22 mouse cellular contexts compared by ENCODE assay signal in genomic region chr19:32175013-32175412, GRCm38 (mm10).
DNase-seq lines count a peak whose midpoint lies in the region; ATAC-seq and TF ChIP-seq lines count a peak whose summit lies in the region.
"Had no signal": no experiment of that assay in that cellular context is flagged by ENCODE, and none has a peak within 500 bp of the region (broad histone marks: within the 10 kb centered on the region; RNA-seq: fewer than 3 reads in every experiment).

No protein-coding gene starts in this region.

- 0 out of 2 replicates have a peak, but pooled peaks cover 3% of the 10 kb centered on the region for H3K36me3 ChIP-seq in heart, embryonic 10.5 days
- H3K36me3 ChIP-seq in liver, embryonic 15.5 days (replicated peaks) = peaks cover 10% of the 10 kb centered on the region; the same call in 1 of the 2 replicates
- 0 out of 2 replicates have a peak, but pooled peaks cover 4% of the 10 kb centered on the region for H3K36me3 ChIP-seq in liver, postnatal 0 days (replicated peaks; ENCODE audit: insufficient read depth, low read length)
- H3K36me3 ChIP-seq: embryonic facial prominence, embryonic 10.5 days; embryonic facial prominence, embryonic 12.5 days; forebrain, embryonic 15.5 days had no signal

- intact Hi-C loops in gastrocnemius, adult 2 months (cut with DNase I) = no loop called here
- intact Hi-C loops in heart, postnatal 25 days (cut with DNase I) = no loop called here

- no peak for TF ChIP-seq CTCF in gastrocnemius, adult 2 months (IDR thresholded peaks at IDR 0.05)
- TF ChIP-seq CTCF in liver, postnatal 0 days (IDR thresholded peaks at IDR 0.05; ENCODE audit: low read depth) = no peak

- no peak for DNase-seq in gastrocnemius, adult 2 months
- DNase-seq in gastrocnemius, postnatal 4 days (ENCODE audit: low spot score in 2 of 2) = no peak
- DNase-seq in heart, embryonic 10.5 days (ENCODE audit: low spot score) = peak; percentile 63
- no peak for DNase-seq in heart, postnatal 25 days (ENCODE audit: low spot score)
- no peak for DNase-seq in liver, postnatal 0 days
- peak; percentile 25 for DNase-seq in NIH3T3 (ENCODE audit: low read depth)
- DNase-seq: adrenal gland, postnatal 14 days; B cell, adult 2 months; cerebellum, adult 11-12 months; cerebellum, adult 2 months; cerebellum, adult 9-10 months; cerebellum, postnatal 10 days; cerebellum, postnatal 25 days; forebrain, postnatal 0 days had no signal

- H3K27me3 ChIP-seq in heart, embryonic 10.5 days (ENCODE audit: insufficient read depth, poor library complexity, severe bottlenecking) = no peaks in the 10 kb centered on the region
- H3K27me3 ChIP-seq in liver, embryonic 15.5 days = no peaks in the 10 kb centered on the region
- no peaks in the 10 kb centered on the region for H3K27me3 ChIP-seq in liver, postnatal 0 days (ENCODE audit: insufficient read depth, low read length)
- H3K27me3 ChIP-seq: embryonic facial prominence, embryonic 12.5 days; forebrain, embryonic 13.5 days; forebrain, embryonic 15.5 days; Patski had no signal

- H3K9ac ChIP-seq in liver, embryonic 15.5 days = no peak overlapping the region
- no peak overlapping the region for H3K9ac ChIP-seq in liver, postnatal 0 days (replicated peaks)
- H3K9ac ChIP-seq: embryonic facial prominence, embryonic 12.5 days; forebrain, embryonic 13.5 days; forebrain, embryonic 15.5 days; forebrain, postnatal 0 days had no signal

- no peak overlapping the region for H3K4me2 ChIP-seq in liver, embryonic 15.5 days
- H3K4me2 ChIP-seq in liver, postnatal 0 days (ENCODE audit: low read depth, low read length) = no peak overlapping the region
- H3K4me2 ChIP-seq: embryonic facial prominence, embryonic 12.5 days; forebrain, embryonic 13.5 days; forebrain, embryonic 15.5 days had no signal

- peaks cover 55% of the 10 kb centered on the region for H3K4me1 ChIP-seq in heart, embryonic 10.5 days
- peaks cover 84% of the 10 kb centered on the region for H3K4me1 ChIP-seq in liver, embryonic 15.5 days (replicated peaks)
- H3K4me1 ChIP-seq in liver, postnatal 0 days (ENCODE audit: insufficient read depth) = peaks cover 40% of the 10 kb centered on the region
- H3K4me1 ChIP-seq: forebrain, embryonic 13.5 days; forebrain, embryonic 15.5 days had no signal

- TF ChIP-seq EP300 in liver, postnatal 0 days (IDR thresholded peaks at IDR 0.05; ENCODE audit: low read depth) = no peak

- H3K9me3 ChIP-seq in heart, embryonic 10.5 days = no peaks in the 10 kb centered on the region
- no peaks in the 10 kb centered on the region for H3K9me3 ChIP-seq in liver, embryonic 15.5 days (replicated peaks)
- no peaks in the 10 kb centered on the region for H3K9me3 ChIP-seq in liver, postnatal 0 days (ENCODE audit: low read length)
- H3K9me3 ChIP-seq: embryonic facial prominence, embryonic 10.5 days; embryonic facial prominence, embryonic 12.5 days; forebrain, embryonic 13.5 days; forebrain, embryonic 15.5 days had no signal

- no peak overlapping the region for H3K4me3 ChIP-seq in gastrocnemius, adult 2 months
- H3K4me3 ChIP-seq in heart, embryonic 10.5 days = no peak overlapping the region
- H3K4me3 ChIP-seq in liver, embryonic 15.5 days (replicated peaks) = no peak overlapping the region
- H3K4me3 ChIP-seq in liver, postnatal 0 days (ENCODE audit: low read depth, low read length) = no peak overlapping the region
- H3K4me3 ChIP-seq: embryonic facial prominence, embryonic 10.5 days; embryonic facial prominence, embryonic 12.5 days; forebrain, embryonic 13.5 days; forebrain, embryonic 15.5 days had no signal

- 89% methylated on average over 7 of the region's 7 CpGs for WGBS in heart, embryonic 10.5 days
- 80% methylated on average over 7 of the region's 7 CpGs for WGBS in liver, embryonic 15.5 days (ENCODE audit: insufficient replicate concordance)
- 94% methylated on average over 7 of the region's 7 CpGs for WGBS in liver, postnatal 0 days (ENCODE audit: insufficient replicate concordance)

- peak overlapping the region; percentile 70 for H3K27ac ChIP-seq in gastrocnemius, adult 2 months
- H3K27ac ChIP-seq in heart, embryonic 10.5 days = no peak overlapping the region
- peak overlapping the region; percentile 59 for H3K27ac ChIP-seq in liver, embryonic 15.5 days (replicated peaks)
- no peak overlapping the region for H3K27ac ChIP-seq in liver, postnatal 0 days (ENCODE audit: low read depth)
- H3K27ac ChIP-seq: embryonic facial prominence, embryonic 10.5 days; embryonic facial prominence, embryonic 12.5 days; forebrain, embryonic 13.5 days; forebrain, embryonic 15.5 days had no signal

- no peak for ATAC-seq in liver, embryonic 15.5 days (ENCODE audit: insufficient read depth)
- ATAC-seq in liver, postnatal 0 days = no peak
- no peak for ATAC-seq in monocyte, adult 5-6 weeks (replicated peaks; ENCODE audit: insufficient number of reproducible peaks, low FRiP score, low TSS enrichment, poor library complexity, severe bottlenecking)
- ATAC-seq: activated CD4-positive, CD25-positive, alpha-beta regulatory T cell, adult 4 months; forebrain, embryonic 13.5 days; forebrain, embryonic 15.5 days; forebrain, postnatal 0 days; Patski had no signal

Comparison
In these comparisons a context has a peak if more than half of its experiments do, and no peak if none do; other contexts are left out.
1. DNase-seq: peak in heart, embryonic 10.5 days (single experiment) and NIH3T3 (single experiment); none in gastrocnemius, adult 2 months (single experiment), gastrocnemius, postnatal 4 days (0 of 2), heart, postnatal 25 days (single experiment) and liver, postnatal 0 days (single experiment).
2. H3K27ac ChIP-seq: peak in gastrocnemius, adult 2 months (single experiment) and liver, embryonic 15.5 days (single experiment); none in heart, embryonic 10.5 days (single experiment) and liver, postnatal 0 days (single experiment).